Mouse (Mus musculus) urinary bladder, adult 18-20 months (tissue): Measurements from ENCODE around the gene Gm12800.
"Not testable (repeated sequence)": the region's sequence is repeated elsewhere in the genome, so short reads cannot be mapped to it uniquely, and the experiment has no call there.

Experiments
- DNase-seq, 2 experiments: peaks; one replicate each; pipeline ENCODE4 v3.0.0; 2022; ENCODE audit warnings: low spot score in 2 of 2, mixed read lengths in 2 of 2

Gene Gm12800

DNA sequence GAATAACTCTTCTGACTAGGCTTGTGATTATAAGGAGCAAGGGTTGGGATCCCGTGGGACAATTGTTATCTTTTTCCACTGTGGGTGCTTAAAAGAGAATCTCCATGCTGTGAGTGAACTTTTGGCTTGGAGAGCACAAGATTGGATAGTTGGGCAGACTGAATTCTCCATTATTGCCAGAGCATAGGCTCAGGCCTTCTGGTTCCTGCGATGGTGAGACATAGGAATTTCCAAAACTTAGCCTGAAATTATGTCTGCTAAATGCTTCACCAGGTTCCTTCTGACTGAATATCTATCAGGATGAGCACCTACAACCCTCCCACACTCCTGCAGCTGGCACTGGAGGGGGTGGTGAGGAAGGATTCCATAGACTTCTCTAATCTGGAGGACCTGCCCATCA is at the start of gene Gm12800:
TSS of gene Gm12800 (plus strand) at position 301 of the 400 bp plus-strand sequence.
- DNase-seq = not testable (repeated sequence)

DNA sequence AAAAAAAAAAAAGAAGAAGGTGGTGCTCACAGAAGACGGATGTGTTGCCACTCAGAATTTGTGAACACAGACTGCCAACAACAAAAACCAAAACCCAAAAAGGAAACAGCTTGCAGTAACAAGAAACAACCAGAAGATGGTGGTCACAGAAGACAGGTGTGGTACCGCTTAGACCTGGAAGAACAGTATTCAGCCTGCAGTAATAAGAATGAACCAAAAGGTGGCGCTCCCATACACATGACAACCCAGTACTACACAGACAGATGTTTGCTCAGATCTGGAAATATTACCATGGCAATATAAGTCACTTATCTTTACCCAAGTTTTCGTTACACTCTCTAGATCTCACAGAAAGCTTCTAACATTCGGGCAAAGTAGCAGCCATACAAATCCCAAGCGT is 48.0 kb upstream of the Gm12800 start:
- no peak for DNase-seq

DNA sequence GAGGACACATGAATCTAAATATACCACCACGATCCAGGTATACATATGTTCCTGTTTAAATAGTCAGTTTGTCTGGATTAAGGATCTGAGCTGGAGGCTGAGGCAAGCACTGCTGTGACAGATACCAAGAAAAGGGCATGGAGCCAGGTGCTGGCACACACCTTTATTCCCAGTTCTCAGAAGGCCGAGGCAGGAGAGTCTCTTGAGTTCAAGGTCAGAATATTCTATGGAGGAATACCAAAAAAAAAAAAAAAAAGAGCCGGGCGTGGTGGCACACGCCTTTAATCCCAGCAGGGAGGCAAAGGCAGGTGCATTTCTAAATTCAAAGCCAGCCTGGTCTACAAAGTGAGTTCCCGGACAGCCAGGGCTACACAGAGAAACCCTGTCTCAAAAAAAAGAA is 46.6 kb upstream of the Gm12800 start:
- no peak for DNase-seq

DNA sequence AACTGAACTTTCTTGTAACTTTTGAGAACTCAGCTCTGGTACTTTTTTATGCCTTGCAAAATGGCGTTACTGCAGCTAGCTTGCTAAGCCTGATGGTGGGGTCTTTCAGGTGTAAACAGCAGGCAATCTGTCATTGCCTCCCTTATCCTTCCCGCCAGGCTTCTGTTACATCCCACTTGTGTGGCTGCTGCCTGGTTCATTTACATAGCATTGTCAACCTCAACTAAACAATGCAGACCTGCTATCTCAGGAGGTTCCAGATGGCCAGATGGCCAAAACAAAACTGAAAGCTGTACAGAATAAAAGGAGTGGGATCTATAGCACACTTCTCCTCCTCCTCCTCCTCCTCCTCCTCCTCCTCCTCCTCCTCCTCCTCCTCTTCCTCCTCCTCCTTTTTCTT is 36.9 kb upstream of the Gm12800 start:
- DNase-seq = not testable (repeated sequence)

DNA sequence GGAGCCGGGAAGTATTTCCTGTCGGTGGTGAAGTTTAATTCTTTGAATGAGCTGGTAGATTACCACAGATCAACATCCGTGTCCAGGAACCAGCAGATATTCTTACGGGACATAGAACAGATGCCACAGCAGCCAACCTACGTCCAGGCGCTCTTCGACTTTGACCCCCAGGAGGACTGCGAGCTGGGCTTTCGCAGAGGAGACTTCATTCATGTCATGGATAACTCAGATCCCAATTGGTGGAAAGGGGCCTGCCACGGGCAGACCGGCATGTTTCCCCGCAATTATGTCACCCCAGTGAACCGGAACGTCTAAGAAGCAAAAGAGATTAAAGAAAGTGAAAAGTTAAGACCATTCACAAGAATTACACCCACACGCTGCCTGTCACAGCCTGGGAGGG is 33.2 kb upstream of the Gm12800 start:
- not testable (repeated sequence) for DNase-seq

DNA sequence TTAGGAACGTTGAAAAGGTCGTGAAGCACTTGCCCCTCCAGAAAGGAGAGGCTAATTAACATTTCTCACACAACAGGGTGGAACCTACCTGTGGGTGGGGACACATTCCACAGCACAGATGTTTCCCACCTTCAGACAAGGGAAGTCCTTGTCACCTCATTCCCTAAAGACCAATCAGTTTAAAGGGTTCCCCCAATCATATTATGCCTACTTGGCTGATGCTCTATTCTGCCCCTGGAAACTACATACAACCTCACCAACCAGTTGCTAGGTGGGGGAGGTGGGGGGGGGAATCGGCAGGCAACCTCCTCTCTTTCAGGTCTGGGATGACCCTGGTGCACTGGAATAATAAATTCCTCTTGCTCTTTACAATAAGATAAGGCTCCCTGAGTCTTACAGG is 25.3 kb upstream of the Gm12800 start:
- no peak for DNase-seq

DNA sequence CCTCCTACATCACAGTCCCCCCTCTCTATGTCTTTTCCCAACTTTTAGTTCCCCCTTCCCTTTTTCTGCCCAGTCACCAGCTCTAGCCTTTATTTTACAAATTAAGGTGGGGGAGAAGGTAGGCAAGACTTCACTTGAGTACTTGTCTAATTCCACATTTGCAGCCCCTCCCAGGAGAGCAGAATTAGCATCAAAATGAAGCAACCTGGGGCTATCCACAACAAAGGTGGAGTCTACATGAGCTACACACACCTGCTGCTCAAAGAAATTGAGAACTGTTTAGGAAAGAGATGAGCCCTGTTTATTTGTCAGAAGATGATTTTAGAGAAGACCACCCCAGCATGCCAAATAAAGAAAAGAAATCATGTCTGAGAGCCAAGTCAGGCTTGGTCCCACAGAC is 19.5 kb upstream of the Gm12800 start:
- DNase-seq = no peak

DNA sequence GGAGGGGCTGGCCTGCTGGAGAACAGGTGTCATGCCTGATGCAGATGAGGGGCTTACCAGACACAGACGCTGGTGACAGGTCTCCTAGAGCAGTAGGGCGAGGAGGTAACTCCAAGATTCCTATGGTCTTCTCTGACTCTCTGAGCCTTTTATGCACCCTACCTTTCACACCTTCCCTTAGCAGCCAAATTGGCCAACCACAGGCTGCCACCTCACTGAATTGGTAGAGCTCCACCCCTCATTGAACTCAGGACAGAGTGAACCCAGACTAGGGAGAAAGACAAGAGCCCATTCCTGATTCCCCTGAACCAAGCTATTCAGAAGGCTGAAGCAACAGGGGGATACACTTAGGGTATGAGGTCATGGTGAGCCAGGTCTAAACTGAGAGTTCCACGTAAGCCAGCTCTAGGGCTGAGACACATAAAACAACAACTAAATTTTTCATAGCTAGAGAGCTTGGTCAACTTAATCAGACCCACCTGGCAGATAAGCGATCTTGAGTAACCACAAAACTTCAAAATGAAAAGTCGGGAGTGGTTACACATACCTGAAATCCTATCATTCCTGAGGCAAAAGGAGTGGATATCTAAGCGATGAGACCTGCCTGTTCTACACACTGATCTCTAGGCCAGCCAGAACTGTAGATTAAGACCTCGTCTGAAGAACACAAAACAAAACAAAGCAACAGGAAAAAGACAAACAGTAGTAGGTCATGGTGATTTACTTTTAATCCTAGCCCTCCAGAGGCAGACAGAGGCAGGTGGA is 15.1 kb upstream of the Gm12800 start, which contains the start of gene C130073F10Rik:
TSS of gene C130073F10Rik (minus strand) at position 134 of the 765 bp plus-strand sequence.
- DNase-seq = no peak

- not testable (repeated sequence) for DNase-seq
Measured at GRCm38 (mm10) chr4:101940107-101940506, 31.2 kb downstream of the Gm12800 start, which contains the start of gene Gm12794. Gene Gm12794 (plus strand): TSS chr4:101940407.
